Mouse (Mus musculus): ENCODE results near the gene Itgb5. TPM values are rescaled to one million over a fixed set of nuclear protein-coding genes. Genes with fewer than 3 reads are reported as not detected.

Gene Itgb5
- total and polyA plus RNA-seq, 3 experiments = 0.85 to 20.1 (median 1.8) TPM

DNA sequence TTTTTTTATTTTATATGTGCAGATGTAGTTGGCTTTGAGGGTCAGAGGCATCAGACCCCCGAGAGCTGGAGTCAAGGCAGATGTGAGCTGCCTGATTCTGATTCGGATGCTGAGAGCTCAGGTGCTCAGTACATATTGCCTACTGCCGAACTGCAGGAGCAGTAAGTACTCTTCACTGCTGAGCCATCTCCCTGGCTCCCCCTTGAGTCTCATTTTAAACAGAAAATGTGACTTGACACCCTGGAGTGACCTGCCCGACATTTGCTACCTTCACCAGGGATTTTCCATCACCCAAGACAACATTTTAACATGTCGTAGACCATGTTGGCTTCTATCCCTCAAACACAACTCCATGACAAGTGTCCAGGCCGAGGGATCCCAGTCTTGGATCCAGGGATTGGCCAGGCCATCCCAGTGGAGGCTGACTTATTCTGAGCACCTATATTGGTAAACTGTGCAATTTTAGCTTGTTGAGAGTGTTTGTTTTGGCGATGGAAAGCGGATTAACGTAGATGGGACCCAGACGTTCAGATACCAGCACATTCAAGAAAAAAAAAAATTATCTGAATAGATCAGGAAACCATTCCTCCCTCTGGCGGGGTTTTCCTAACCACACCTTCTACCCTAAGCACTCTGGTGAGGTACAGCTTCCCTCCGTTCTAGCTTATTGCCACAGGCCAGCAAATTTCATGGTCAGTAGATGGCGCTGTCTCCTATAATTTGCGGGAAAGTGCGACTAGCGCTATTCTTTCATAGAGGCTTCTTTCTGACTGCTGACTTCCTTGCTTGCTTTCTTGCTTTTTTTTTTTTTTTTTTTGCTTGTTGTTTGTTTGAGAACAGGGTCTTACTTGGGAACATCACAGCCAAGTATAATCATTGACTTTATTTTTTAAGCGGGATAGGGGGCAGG lies 8.9 kb upstream of the Itgb5 start:
- Histone ChIP-seq H3K9ac (ENCODE audit: insufficient read depth, low read depth) (peak overlapping the region; percentile 25; the same call in 1 of the 2 replicates), H3K27me3 (replicated peaks) (peaks cover 3% of the 10 kb centered on the region), H3K4me3 (replicated peaks in 1 of 3; ENCODE audit: low read depth in 2 of 3, low read length in 2 of 3, poor library complexity in 1 of 3) (no peak overlapping the region), H3K36me3 (replicated peaks in 1 of 2; ENCODE audit: control insufficient read depth in 1 of 2, insufficient read depth in 1 of 2, low read length in 1 of 2) (no peaks in the 10 kb centered on the region), H3K4me1 (ENCODE audit: control insufficient read depth in 1 of 2, insufficient read depth in 2 of 2) (peaks cover 2 to 25% of the 10 kb centered on the region in 2 experiments; a peak in 2 of 4 replicates), H3K4me2 (ENCODE audit: insufficient read depth, low read depth, poor library complexity, severe bottlenecking) (peak overlapping the region; percentile 64), H3K79me2 (replicated peaks; ENCODE audit: control insufficient read depth, extremely low read depth, insufficient read depth, poor library complexity, severe bottlenecking) (no peaks in the 10 kb centered on the region), H3K27ac (ENCODE audit: insufficient read depth, low read depth) (no peak overlapping the region), H3K9me3 (replicated peaks; ENCODE audit: low read length) (peaks cover 6% of the 10 kb centered on the region)
- TF ChIP-seq MYC (IDR thresholded peaks at IDR 0.05; ENCODE audit: low read depth, low read length) (0 out of 2 replicates have a peak, but pooled peaks have one; percentile 26), RAD21 (IDR thresholded peaks at IDR 0.05; ENCODE audit: low read depth, low read length) (peak; percentile 100), MAFK (IDR thresholded peaks at IDR 0.05; ENCODE audit: insufficient replicate concordance, low read length) (no peak; the same call in 1 of the 2 replicates), BHLHE40 (IDR thresholded peaks at IDR 0.05; ENCODE audit: low read depth, low read length) (peak; percentile 28; the same call in 1 of the 2 replicates), IRF4 (IDR thresholded peaks at IDR 0.05; ENCODE audit: low read depth, low read length) (peak; percentile 67), ZKSCAN1 (IDR thresholded peaks at IDR 0.05; ENCODE audit: borderline replicate concordance, low read depth, low read length) (no peak), ELF1 (IDR thresholded peaks at IDR 0.05; ENCODE audit: low read depth, low read length) (0 out of 2 replicates have a peak, but pooled peaks have one; percentile 24), SMC3 (IDR thresholded peaks at IDR 0.05; ENCODE audit: low read depth, low read length) (peak; percentile 95), MAX (IDR thresholded peaks at IDR 0.05; ENCODE audit: low read length) (0 out of 2 replicates have a peak, but pooled peaks have one; percentile 1), CTCF (conservative IDR thresholded peaks at IDR 0.05 in 1 of 2, IDR thresholded peaks at IDR 0.05 in 1 of 2; ENCODE audit: low read depth in 2 of 2, low read length in 2 of 2) (peak; percentile 83 to 99), ZC3H11A (IDR thresholded peaks at IDR 0.05; ENCODE audit: low read depth, low read length) (peak; percentile 92), SIN3A (IDR thresholded peaks at IDR 0.05; ENCODE audit: low read length) (0 out of 2 replicates have a peak, but pooled peaks have one; percentile 15), ZNF384 (IDR thresholded peaks at IDR 0.05; ENCODE audit: low read depth, low read length) (peak; percentile 93), KAT2A (IDR thresholded peaks at IDR 0.05; ENCODE audit: insufficient replicate concordance, low read length) (no peak)
- dilution Hi-C loops (cut with MboI; ENCODE audit: extremely low pct_ligation_motif_present, extremely low pct_unique_long_range_greater_than_20kb, low sequenced_read_pairs) (no loop called here), in situ Hi-C loops (cut with MboI; ENCODE audit: low pct_ligation_motif_present, low pct_unique_long_range_greater_than_20kb, low sequenced_read_pairs) (loop anchor here (10.0 kb wide), 1 partner anchor 284 kb away; no protein-coding TSS in a partner anchor)
- DNase-seq (ENCODE audit: extremely low read depth) = peak; percentile 86

DNA sequence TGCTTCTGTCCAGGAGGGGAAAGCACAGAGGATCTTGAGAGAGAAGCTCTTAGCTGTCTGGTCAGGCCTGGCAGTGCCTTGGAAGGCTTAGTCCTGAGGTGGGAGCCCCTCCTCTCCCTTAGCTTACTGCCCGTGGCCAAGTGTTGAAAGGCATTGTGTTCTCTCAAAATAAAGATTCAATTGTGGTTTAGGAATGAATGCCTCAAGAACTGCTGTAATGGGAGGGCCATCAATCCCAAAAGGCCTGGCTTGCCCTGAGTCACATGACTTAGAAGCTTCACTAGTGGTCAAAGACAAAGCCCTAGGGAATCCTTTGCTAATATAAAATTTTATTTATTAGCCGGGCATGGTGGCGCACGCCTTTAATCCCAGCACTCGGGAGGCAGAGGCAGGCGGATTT lies 4.9 kb upstream of the Itgb5 start:
- TF ChIP-seq MAFK (IDR thresholded peaks at IDR 0.05; ENCODE audit: insufficient replicate concordance, low read length) = no peak
- no peak for TF ChIP-seq KAT2A (IDR thresholded peaks at IDR 0.05; ENCODE audit: insufficient replicate concordance, low read length)
- TF ChIP-seq IRF4 (IDR thresholded peaks at IDR 0.05; ENCODE audit: low read depth, low read length) = no peak
- TF ChIP-seq ETS1 (conservative IDR thresholded peaks at IDR 0.05; ENCODE audit: low read depth, low read length) = no peak
- TF ChIP-seq TBP (conservative IDR thresholded peaks at IDR 0.05; ENCODE audit: low read depth, low read length) = no peak
- TF ChIP-seq ZC3H11A (IDR thresholded peaks at IDR 0.05; ENCODE audit: low read depth, low read length) = no peak
- no peak for TF ChIP-seq MXI1 (IDR thresholded peaks at IDR 0.05; ENCODE audit: low read depth, low read length)
- TF ChIP-seq ZKSCAN1 (IDR thresholded peaks at IDR 0.05; ENCODE audit: borderline replicate concordance, low read depth, low read length) = no peak
- no peak for TF ChIP-seq MAX (IDR thresholded peaks at IDR 0.05; ENCODE audit: low read length)
- TF ChIP-seq EP300 (IDR thresholded peaks at IDR 0.05; ENCODE audit: low read length) = no peak
- TF ChIP-seq BHLHE40 (IDR thresholded peaks at IDR 0.05; ENCODE audit: low read depth, low read length) = no peak
- no peak for TF ChIP-seq CHD2 (IDR thresholded peaks at IDR 0.05; ENCODE audit: low read length)
- in situ Hi-C loops (cut with MboI; ENCODE audit: low pct_ligation_motif_present, low pct_unique_long_range_greater_than_20kb, low sequenced_read_pairs) = loop anchor here (5.0 to 10.0 kb wide), 2 partner anchors 128 to 280 kb away; no protein-coding TSS in a partner anchor

More for the DNA sequence above, 4.9 kb upstream of the Itgb5 start:
- H3K4me1 ChIP-seq (ENCODE audit: control insufficient read depth in 1 of 2, insufficient read depth in 2 of 2) = peaks cover 3 to 12% of the 10 kb centered on the region in 2 experiments
- no peak for DNase-seq (ENCODE audit: extremely low read depth)
- dilution Hi-C loops (cut with MboI; ENCODE audit: extremely low pct_ligation_motif_present, extremely low pct_unique_long_range_greater_than_20kb, low sequenced_read_pairs) = no loop called here
- no peak overlapping the region for H3K4me3 ChIP-seq (replicated peaks in 1 of 3; ENCODE audit: low read depth in 2 of 3, low read length in 2 of 3, poor library complexity in 1 of 3)
- no peak overlapping the region for H3K9ac ChIP-seq (ENCODE audit: insufficient read depth, low read depth)
- peaks cover 28% of the 10 kb centered on the region for H3K27me3 ChIP-seq (replicated peaks)
- no peak overlapping the region for H3K27ac ChIP-seq (ENCODE audit: insufficient read depth, low read depth)
- H3K79me2 ChIP-seq (replicated peaks; ENCODE audit: control insufficient read depth, extremely low read depth, insufficient read depth, poor library complexity, severe bottlenecking) = no peaks in the 10 kb centered on the region
- H3K9me3 ChIP-seq (replicated peaks; ENCODE audit: low read length) = no peaks in the 10 kb centered on the region
- H3K4me2 ChIP-seq (ENCODE audit: insufficient read depth, low read depth, poor library complexity, severe bottlenecking) = no peak overlapping the region
- no peaks in the 10 kb centered on the region for H3K36me3 ChIP-seq (replicated peaks in 1 of 2; ENCODE audit: control insufficient read depth in 1 of 2, insufficient read depth in 1 of 2, low read length in 1 of 2)

All from CH12.LX (cell line).